Mouse (Mus musculus) stomach, embryonic 16.5 days (tissue): ENCODE results near the gene Pole3. TPM values are rescaled to one million over a fixed set of nuclear protein-coding genes. Genes with fewer than 3 reads are reported as not detected.

Experiments used
- ATAC-seq: fragments of 200-750 bp; cut with Nextera tagmentation; 2 replicates; pipeline ENCODE4 v1.8.0; 2017; ENCODE audit warnings: moderate number of reproducible peaks, moderate TSS enrichment; ENCODE audit not compliant: insufficient read depth, low FRiP score
- H3K27ac ChIP-seq: fragments of 300-500 bp; sonication (generic); 2 replicates; pipeline ENCODE4 v1.5.1; 2014; ENCODE audit warnings: low read length
- H3K27me3 ChIP-seq: fragments of 300-500 bp; sonication (generic); 2 replicates; pipeline ENCODE4 v1.6.1; 2014; ENCODE audit warnings: low read length, control low read depth, mixed read lengths; ENCODE audit not compliant: control insufficient read depth, insufficient read depth
- H3K36me3 ChIP-seq: fragments of 300-500 bp; sonication (generic); 2 replicates; pipeline ENCODE4 v1.6.1; 2014; ENCODE audit warnings: low read length; ENCODE audit not compliant: control insufficient read depth, insufficient read depth
- H3K4me1 ChIP-seq: fragments of 300-500 bp; sonication (generic); 2 replicates; pipeline ENCODE4 v1.6.1; 2014; ENCODE audit warnings: low read length, control low read depth, mixed read lengths; ENCODE audit not compliant: control insufficient read depth, insufficient read depth
- H3K4me2 ChIP-seq: fragments of 300-500 bp; sonication (generic); 2 replicates; pipeline ENCODE4 v1.6.1; 2014; ENCODE audit warnings: low read depth, low read length, mixed read lengths
- H3K4me3 ChIP-seq: fragments of 300-500 bp; sonication (generic); replicated peaks from 2 replicates; pipeline ENCODE4 v1.5.1; 2014; ENCODE audit warnings: mild to moderate bottlenecking, low read length
- H3K9ac ChIP-seq: fragments of 300-500 bp; sonication (generic); 2 replicates; pipeline ENCODE4 v1.6.1; 2014; ENCODE audit warnings: low read length
- H3K9me3 ChIP-seq: fragments of 300-500 bp; sonication (generic); replicated peaks from 2 replicates; pipeline ENCODE4 v1.6.1; 2016; ENCODE audit warnings: low read length, control low read depth; ENCODE audit not compliant: control insufficient read depth
- WGBS: fragments of 180-500 bp; shearing (Covaris S2); extraction: QIAGEN DNeasy Blood & Tissue Kit; methylation state at CpG from one replicate; pipeline ENCODE4 v1.1.7; 2014; 5-methylcytosine and 5-hydroxymethylcytosine counted together
- polyA plus RNA-seq: library from polyadenylated mRNA; unstranded; fragments of >200 nt; fragmentation: Nextera tagmentation; extraction: Ambion mirVana; gene quantifications from 2 replicates; pipeline ENCODE4 v1.2.1, GENCODE M21; 2015

Pole3 gene
- polyA plus RNA-seq, 1 experiment from 2014 or later, result 76.0 TPM

GRCm38 (mm10) chr4:62475793-62476192 lies 49.1 kb downstream of the Pole3 start:
- H3K27ac ChIP-seq, result no peak overlapping the region
- no peaks in the 10 kb centered on the region for H3K27me3 ChIP-seq
- no peak overlapping the region for H3K4me2 ChIP-seq
- H3K9ac ChIP-seq, result no peak overlapping the region
- H3K36me3 ChIP-seq, result no peaks in the 10 kb centered on the region
- ATAC-seq, result no peak
- H3K4me1 ChIP-seq, result peaks cover 7% of the 10 kb centered on the region
- no peak overlapping the region for H3K4me3 ChIP-seq
- 71% methylated on average over 6 of the region's 6 CpGs for WGBS
- no peaks in the 10 kb centered on the region for H3K9me3 ChIP-seq

DNA sequence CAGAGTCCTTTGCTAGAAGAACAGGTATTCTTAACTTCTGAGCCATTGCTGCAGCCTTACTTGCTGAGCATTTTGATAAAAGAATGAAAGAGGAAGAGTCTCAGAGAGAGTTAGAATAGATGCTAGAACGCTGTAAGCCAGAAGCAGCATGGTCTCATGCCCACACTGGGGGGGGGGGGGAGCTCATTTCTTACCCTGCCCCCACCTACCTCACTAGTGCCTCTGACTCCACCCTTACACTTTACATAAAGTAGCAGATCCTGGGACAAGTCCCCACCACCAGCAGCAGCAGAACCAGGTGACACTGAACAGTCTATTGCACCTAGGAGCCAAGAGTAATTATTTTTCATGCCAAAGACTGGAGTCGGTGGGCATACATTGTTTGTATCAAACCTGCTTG lies 49.7 kb downstream of the Pole3 start:
- no peak overlapping the region for H3K4me3 ChIP-seq
- peaks cover 6% of the 10 kb centered on the region for H3K4me1 ChIP-seq
- H3K9me3 ChIP-seq, result no peaks in the 10 kb centered on the region
- H3K4me2 ChIP-seq, result no peak overlapping the region
- H3K27me3 ChIP-seq, result no peaks in the 10 kb centered on the region
- no peak for ATAC-seq
- H3K27ac ChIP-seq, result no peak overlapping the region
- H3K9ac ChIP-seq, result no peak overlapping the region
- H3K36me3 ChIP-seq, result no peaks in the 10 kb centered on the region
- WGBS, result 66% methylated on average over 2 of the region's 2 CpGs

Other genes with a start within 250 kb of the Pole3 start
- 29.8 and 30.2 TPM in 2 replicates for gene Fkbp15, start 164.5 kb downstream of the Pole3 start, polyA plus RNA-seq
- gene Slc31a1, start 164.3 kb downstream of the Pole3 start, polyA plus RNA-seq, result 62.9 and 74.4 TPM in 2 replicates
- gene Cdc26, start 116.4 kb downstream of the Pole3 start, polyA plus RNA-seq, result 127 and 128 TPM in 2 replicates
- gene Prpf4, start 116.3 kb downstream of the Pole3 start, polyA plus RNA-seq, result 16.6 and 18.3 TPM in 2 replicates
- 0.26 and 0.34 TPM in 2 replicates for gene Rnf183, start 89.8 kb downstream of the Pole3 start, polyA plus RNA-seq
- 6.8 and 8.0 TPM in 2 replicates for gene Wdr31, start 54.2 kb downstream of the Pole3 start, polyA plus RNA-seq
- 29.3 and 35.5 TPM in 2 replicates for gene Bspry, start 45.0 kb downstream of the Pole3 start, polyA plus RNA-seq
- 30.0 and 32.1 TPM in 2 replicates for gene Hdhd3, start 21.6 kb downstream of the Pole3 start, polyA plus RNA-seq
- 144 and 150 TPM in 2 replicates for gene Alad, start 5.2 kb downstream of the Pole3 start, polyA plus RNA-seq
- gene 4933430I17Rik, start 301 bp upstream of the Pole3 start, polyA plus RNA-seq, result 0.31 TPM in 1 of 2 replicates, not detected in the other
- gene Rgs3, start 34.8 kb upstream of the Pole3 start, polyA plus RNA-seq, result 51.4 and 55.2 TPM in 2 replicates